Mouse (Mus musculus): ENCODE measurements around the gene Vtn. TPM values are rescaled to one million over a fixed set of nuclear protein-coding genes. Genes with fewer than 3 reads are reported as not detected.
A peak's percentile ranks its signal among the peaks of the same experiment; 100 is the strongest.

Vtn gene
- polyA plus RNA-seq, 1 experiment = 143 TPM

GRCm38 (mm10) chr11:78513106-78513790, 14.4 kb downstream of the Vtn start:
- TF ChIP-seq CTCF (IDR thresholded peaks at IDR 0.05; ENCODE audit: borderline replicate concordance, insufficient read depth, low read depth, low read length) (no peak), POLR2A (IDR thresholded peaks at IDR 0.05; ENCODE audit: borderline replicate concordance, insufficient read depth, low read length) (no peak)
- WGBS = 33% methylated on average over 3 of the region's 3 CpGs
- Histone ChIP-seq H3K27me3 (ENCODE audit: control insufficient read depth, insufficient read depth, low read length) (no peaks in the 10 kb centered on the region), H3K27ac (ENCODE audit: insufficient read depth, low read length) (peak overlapping the region; percentile 42), H3K4me1 (ENCODE audit: control insufficient read depth, insufficient read depth, low read length) (peaks cover 14% of the 10 kb centered on the region; the same call in 1 of the 2 replicates), H3K4me3 (replicated peaks; ENCODE audit: insufficient read depth, low read depth, low read length) (peak overlapping the region; percentile 80)
- DNase-seq = peak; percentile 42 to 64

GRCm38 (mm10) chr11:78515549-78516325, 16.8 kb downstream of the Vtn start:
- H3K4me1 ChIP-seq (ENCODE audit: control insufficient read depth, insufficient read depth, low read length) = peaks cover 14% of the 10 kb centered on the region; the same call in 1 of the 2 replicates
- no peak overlapping the region for H3K4me3 ChIP-seq (replicated peaks; ENCODE audit: insufficient read depth, low read depth, low read length)
- DNase-seq = no peak
- TF ChIP-seq POLR2A (IDR thresholded peaks at IDR 0.05; ENCODE audit: borderline replicate concordance, insufficient read depth, low read length) = no peak
- TF ChIP-seq CTCF (IDR thresholded peaks at IDR 0.05; ENCODE audit: borderline replicate concordance, insufficient read depth, low read depth, low read length) = peak; percentile 37; the same call in 1 of the 2 replicates
- H3K27ac ChIP-seq (ENCODE audit: insufficient read depth, low read length) = no peak overlapping the region
- H3K27me3 ChIP-seq (ENCODE audit: control insufficient read depth, insufficient read depth, low read length) = no peaks in the 10 kb centered on the region
- 65% methylated on average over 2 of the region's 2 CpGs for WGBS

- no peak for TF ChIP-seq CTCF (IDR thresholded peaks at IDR 0.05; ENCODE audit: borderline replicate concordance, insufficient read depth, low read depth, low read length)
- TF ChIP-seq POLR2A (IDR thresholded peaks at IDR 0.05; ENCODE audit: borderline replicate concordance, insufficient read depth, low read length) = no peak
- H3K27me3 ChIP-seq (ENCODE audit: control insufficient read depth, insufficient read depth, low read length) = no peaks in the 10 kb centered on the region
- no peak overlapping the region for H3K27ac ChIP-seq (ENCODE audit: insufficient read depth, low read length)
- DNase-seq = no peak
- WGBS = 79% methylated on average over 10 of the region's 10 CpGs
- H3K4me3 ChIP-seq (replicated peaks; ENCODE audit: insufficient read depth, low read depth, low read length) = no peak overlapping the region
- peaks cover 9% of the 10 kb centered on the region; the same call in 1 of the 2 replicates for H3K4me1 ChIP-seq (ENCODE audit: control insufficient read depth, insufficient read depth, low read length)
These were observed 20.0 kb downstream of the Vtn start for GRCm38 (mm10) chr11:78518931-78519330.

GRCm38 (mm10) chr11:78521880-78522279, 23.0 kb downstream of the Vtn start:
- no peak overlapping the region; the same call in 1 of the 2 replicates for H3K27ac ChIP-seq (ENCODE audit: insufficient read depth, low read length)
- H3K4me1 ChIP-seq (ENCODE audit: control insufficient read depth, insufficient read depth, low read length) = peaks cover 3% of the 10 kb centered on the region; the same call in 1 of the 2 replicates
- H3K27me3 ChIP-seq (ENCODE audit: control insufficient read depth, insufficient read depth, low read length) = no peaks in the 10 kb centered on the region
- no peak overlapping the region for H3K4me3 ChIP-seq (replicated peaks; ENCODE audit: insufficient read depth, low read depth, low read length)
- 52% methylated on average over 3 of the region's 3 CpGs for WGBS
- DNase-seq = no peak
- TF ChIP-seq CTCF (IDR thresholded peaks at IDR 0.05; ENCODE audit: borderline replicate concordance, insufficient read depth, low read depth, low read length) (no peak), POLR2A (IDR thresholded peaks at IDR 0.05; ENCODE audit: borderline replicate concordance, insufficient read depth, low read length) (no peak)

GRCm38 (mm10) chr11:78522481-78522997, 23.6 kb downstream of the Vtn start:
- DNase-seq = no peak
- Histone ChIP-seq H3K4me3 (replicated peaks; ENCODE audit: insufficient read depth, low read depth, low read length) (no peak overlapping the region), H3K27me3 (ENCODE audit: control insufficient read depth, insufficient read depth, low read length) (no peaks in the 10 kb centered on the region), H3K4me1 (ENCODE audit: control insufficient read depth, insufficient read depth, low read length) (peaks cover 3% of the 10 kb centered on the region; the same call in 1 of the 2 replicates), H3K27ac (ENCODE audit: insufficient read depth, low read length) (no peak overlapping the region)
- TF ChIP-seq CTCF (IDR thresholded peaks at IDR 0.05; ENCODE audit: borderline replicate concordance, insufficient read depth, low read depth, low read length) (peak; percentile 2; the same call in 1 of the 2 replicates), POLR2A (IDR thresholded peaks at IDR 0.05; ENCODE audit: borderline replicate concordance, insufficient read depth, low read length) (no peak)
- WGBS = 94% methylated on average over 1 of the region's 1 CpGs

- no peak for DNase-seq
- H3K27me3 ChIP-seq (ENCODE audit: control insufficient read depth, insufficient read depth, low read length) = no peaks in the 10 kb centered on the region
- H3K27ac ChIP-seq (ENCODE audit: insufficient read depth, low read length) = peak overlapping the region; percentile 10; the same call in 1 of the 2 replicates
- H3K4me3 ChIP-seq (replicated peaks; ENCODE audit: insufficient read depth, low read depth, low read length) = no peak overlapping the region
- TF ChIP-seq CTCF (IDR thresholded peaks at IDR 0.05; ENCODE audit: borderline replicate concordance, insufficient read depth, low read depth, low read length) (no peak), POLR2A (IDR thresholded peaks at IDR 0.05; ENCODE audit: borderline replicate concordance, insufficient read depth, low read length) (no peak)
- peaks cover 3% of the 10 kb centered on the region; the same call in 1 of the 2 replicates for H3K4me1 ChIP-seq (ENCODE audit: control insufficient read depth, insufficient read depth, low read length)
- WGBS = 20% methylated on average over 9 of the region's 9 CpGs
These were observed 24.5 kb downstream of the Vtn start for GRCm38 (mm10) chr11:78523241-78523955.

GRCm38 (mm10) chr11:78524838-78525237, 25.9 kb downstream of the Vtn start:
- H3K27me3 ChIP-seq (ENCODE audit: control insufficient read depth, insufficient read depth, low read length) = no peaks in the 10 kb centered on the region
- no peak overlapping the region for H3K27ac ChIP-seq (ENCODE audit: insufficient read depth, low read length)
- H3K4me1 ChIP-seq (ENCODE audit: control insufficient read depth, insufficient read depth, low read length) = peaks cover 3% of the 10 kb centered on the region; the same call in 1 of the 2 replicates
- no peak overlapping the region for H3K4me3 ChIP-seq (replicated peaks; ENCODE audit: insufficient read depth, low read depth, low read length)
- TF ChIP-seq CTCF (IDR thresholded peaks at IDR 0.05; ENCODE audit: borderline replicate concordance, insufficient read depth, low read depth, low read length) = no peak
- TF ChIP-seq POLR2A (IDR thresholded peaks at IDR 0.05; ENCODE audit: borderline replicate concordance, insufficient read depth, low read length) = no peak
- WGBS = 24% methylated on average over 2 of the region's 2 CpGs
- no peak for DNase-seq

Measured in cerebellum, adult 2 months (tissue).